Mouse (Mus musculus) CH12.LX (cell line): ENCODE measurements around the gene Npc1l1. TPM values are rescaled to one million over a fixed set of nuclear protein-coding genes. Genes with fewer than 3 reads are reported as not detected.
A peak's percentile ranks its signal among the peaks of the same experiment; 100 is the strongest.

Experiments used
- DNase-seq: peaks from one replicate; pipeline ENCODE4 v3.0.0-alpha.2; 2013; ENCODE audit errors: extremely low read depth
- H3K27ac ChIP-seq: 2 replicates; pipeline ENCODE4 v1.5.1; 2012; ENCODE audit warnings: low read depth, mild to moderate bottlenecking, control low read depth, moderate library complexity; ENCODE audit not compliant: insufficient read depth
- H3K27me3 ChIP-seq: replicated peaks from 2 replicates; pipeline ENCODE3; 2012; ENCODE audit warnings: inconsistent platforms
- H3K36me3 ChIP-seq, 2 experiments: replicated peaks in 1 of 2; 2 replicates each; pipeline versions ENCODE3 to v1.6.1; 2012; ENCODE audit warnings: inconsistent platforms in 1 of 2, low read length in 1 of 2, mild to moderate bottlenecking in 1 of 2, mixed read lengths in 1 of 2, moderate library complexity in 1 of 2; ENCODE audit not compliant: control insufficient read depth in 1 of 2, insufficient read depth in 1 of 2
- H3K4me1 ChIP-seq, 2 experiments: 2 replicates each; pipeline ENCODE4 v1.6.1; 2012; ENCODE audit warnings: inconsistent platforms in 1 of 2, moderate library complexity in 1 of 2; ENCODE audit not compliant: insufficient read depth in 2 of 2, control insufficient read depth in 1 of 2
- H3K4me2 ChIP-seq: 2 replicates; pipeline ENCODE4 v1.6.1; 2012; ENCODE audit warnings: low read depth, mild to moderate bottlenecking, control low read depth; ENCODE audit not compliant: poor library complexity, insufficient read depth, severe bottlenecking
- H3K4me3 ChIP-seq, 3 experiments: fragments of 150-350 bp in 1 of 3; sonication (generic) in 1 of 3; replicated peaks in 1 of 3; 2 replicates each; pipeline versions ENCODE3 to v1.5.1; 2011 to 2012; ENCODE audit warnings: low read depth in 2 of 3, low read length in 2 of 3, mild to moderate bottlenecking in 2 of 3, moderate library complexity in 2 of 3, control low read depth in 1 of 3, improper control_type of control experiment in 1 of 3, inconsistent platforms in 1 of 3, mixed read lengths in 1 of 3; ENCODE audit not compliant: poor library complexity in 1 of 3
- H3K79me2 ChIP-seq: replicated peaks from 2 replicates; pipeline ENCODE4 v1.6.1; 2012; ENCODE audit warnings: mild to moderate bottlenecking, moderate library complexity; ENCODE audit not compliant: control insufficient read depth, poor library complexity, insufficient read depth, severe bottlenecking; ENCODE audit errors: extremely low read depth
- H3K9ac ChIP-seq: 2 replicates; pipeline ENCODE4 v1.6.1; 2012; ENCODE audit warnings: low read depth, mild to moderate bottlenecking, control low read depth, moderate library complexity; ENCODE audit not compliant: insufficient read depth
- H3K9me3 ChIP-seq: replicated peaks from 2 replicates; pipeline ENCODE3; 2012; ENCODE audit warnings: low read length, inconsistent platforms, mixed read lengths
- BHLHE40 ChIP-seq: IDR thresholded peaks from 2 replicates; pipeline ENCODE4 v1.6.1; 2011; ENCODE audit warnings: mild to moderate bottlenecking, low read depth, low read length, improper control_type of control experiment
- CHD1 ChIP-seq: IDR thresholded peaks from 2 replicates; pipeline ENCODE4 v1.6.1; 2012; ENCODE audit warnings: low read depth, low read length, improper control_type of control experiment, inconsistent platforms
- CHD2 ChIP-seq: IDR thresholded peaks from 2 replicates; pipeline ENCODE4 v1.6.1; 2011; ENCODE audit warnings: low read length, improper control_type of control experiment
- CTCF ChIP-seq, 2 experiments: IDR thresholded peaks in 1 of 2; conservative IDR thresholded peaks in 1 of 2; 2 replicates each; pipeline ENCODE4 v1.5.1; 2011 to 2012; ENCODE audit warnings: low read depth in 2 of 2, low read length in 2 of 2, improper control_type of control experiment in 1 of 2, inconsistent platforms in 1 of 2, mild to moderate bottlenecking in 1 of 2, moderate library complexity in 1 of 2
- E2F4 ChIP-seq: IDR thresholded peaks from 2 replicates; pipeline ENCODE4 v1.6.1; 2011; ENCODE audit warnings: low read depth, low read length, improper control_type of control experiment; ENCODE audit not compliant: insufficient replicate concordance
- ETS1 ChIP-seq: conservative IDR thresholded peaks from 2 replicates; pipeline ENCODE4 v1.6.1; 2012; ENCODE audit warnings: low read depth, mild to moderate bottlenecking, inconsistent platforms, low read length, improper control_type of control experiment, moderate library complexity
- GABPA ChIP-seq: IDR thresholded peaks from 2 replicates; pipeline ENCODE4 v1.6.1; 2012; ENCODE audit warnings: low read depth, low read length, improper control_type of control experiment, inconsistent platforms; ENCODE audit not compliant: insufficient replicate concordance
- HCFC1 ChIP-seq: IDR thresholded peaks from 2 replicates; pipeline ENCODE4 v1.6.1; 2012; ENCODE audit warnings: low read depth, mild to moderate bottlenecking, inconsistent platforms, low read length, improper control_type of control experiment
- IRF4 ChIP-seq: IDR thresholded peaks from 2 replicates; pipeline ENCODE4 v1.6.1; 2014; ENCODE audit warnings: low read depth, mild to moderate bottlenecking, inconsistent platforms, low read length, improper control_type of control experiment
- JUN ChIP-seq: IDR thresholded peaks from 2 replicates; pipeline ENCODE4 v1.6.1; 2011; ENCODE audit warnings: low read depth, mild to moderate bottlenecking, low read length, improper control_type of control experiment, moderate library complexity; ENCODE audit not compliant: insufficient read depth
- MAFK ChIP-seq: IDR thresholded peaks from 2 replicates; pipeline ENCODE4 v1.6.1; 2011; ENCODE audit warnings: low read length, improper control_type of control experiment; ENCODE audit not compliant: insufficient replicate concordance
- MAX ChIP-seq: IDR thresholded peaks from 2 replicates; pipeline ENCODE4 v1.6.1; 2011; ENCODE audit warnings: low read length, improper control_type of control experiment
- MXI1 ChIP-seq: IDR thresholded peaks from 2 replicates; pipeline ENCODE4 v1.6.1; 2011; ENCODE audit warnings: mild to moderate bottlenecking, low read depth, low read length, improper control_type of control experiment
- MYC ChIP-seq: IDR thresholded peaks from 2 replicates; pipeline ENCODE4 v1.6.1; 2011; ENCODE audit warnings: low read depth, mild to moderate bottlenecking, improper control_type of control experiment, low read length
- NELFE ChIP-seq: IDR thresholded peaks from 2 replicates; pipeline ENCODE4 v1.6.1; 2011; ENCODE audit warnings: low read depth, low read length, improper control_type of control experiment
- POLR2AphosphoS2 ChIP-seq: IDR thresholded peaks from 2 replicates; pipeline ENCODE4 v1.6.1; 2011; ENCODE audit warnings: low read depth, low read length, improper control_type of control experiment
- RAD21 ChIP-seq: IDR thresholded peaks from 2 replicates; pipeline ENCODE4 v1.6.1; 2011; ENCODE audit warnings: low read depth, mild to moderate bottlenecking, low read length, improper control_type of control experiment, moderate library complexity
- RCOR1 ChIP-seq: conservative IDR thresholded peaks from 2 replicates; pipeline ENCODE4 v1.6.1; 2012; ENCODE audit warnings: low read depth, mild to moderate bottlenecking, inconsistent platforms, low read length, improper control_type of control experiment
- SMC3 ChIP-seq: IDR thresholded peaks from 2 replicates; pipeline ENCODE4 v1.6.1; 2011; ENCODE audit warnings: low read depth, low read length, improper control_type of control experiment
- TBP ChIP-seq: conservative IDR thresholded peaks from 2 replicates; pipeline ENCODE4 v1.6.1; 2011; ENCODE audit warnings: low read depth, low read length, improper control_type of control experiment
- UBTF ChIP-seq: IDR thresholded peaks from 2 replicates; pipeline ENCODE4 v1.6.1; 2012; ENCODE audit warnings: low read depth, mild to moderate bottlenecking, inconsistent platforms, low read length, improper control_type of control experiment, moderate library complexity
- USF1 ChIP-seq: IDR thresholded peaks from 2 replicates; pipeline ENCODE4 v1.6.1; 2014; ENCODE audit warnings: low read depth, mild to moderate bottlenecking, inconsistent platforms, low read length, improper control_type of control experiment
- ZC3H11A ChIP-seq: IDR thresholded peaks from 2 replicates; pipeline ENCODE4 v1.6.1; 2012; ENCODE audit warnings: low read depth, mild to moderate bottlenecking, inconsistent platforms, low read length, improper control_type of control experiment
- ZMIZ1 ChIP-seq: IDR thresholded peaks from 2 replicates; pipeline ENCODE4 v1.6.1; 2012; ENCODE audit warnings: low read depth, mild to moderate bottlenecking, inconsistent platforms, low read length, improper control_type of control experiment
- ZNF384 ChIP-seq: IDR thresholded peaks from 2 replicates; pipeline ENCODE4 v1.6.1; 2012; ENCODE audit warnings: low read depth, low read length, improper control_type of control experiment, inconsistent platforms
- dilution Hi-C: fragments of 300-500 bp; cut with MboI; formaldehyde crosslinking; loops from 2 replicates; pipeline ENCODE4 v1.14.3; 2020; ENCODE audit warnings: low sequenced_read_pairs; ENCODE audit not compliant: extremely low pct_unique_long_range_greater_than_20kb, extremely low pct_ligation_motif_present
- in situ Hi-C: fragments of 300-500 bp; cut with MboI; formaldehyde crosslinking; loops from 3 replicates; pipeline ENCODE4 v1.14.3; 2019; ENCODE audit warnings: low sequenced_read_pairs, low pct_ligation_motif_present, low pct_unique_long_range_greater_than_20kb, mixed read lengths
- polyA plus RNA-seq: library from polyadenylated mRNA; unstranded; fragments of >175 nt; gene quantifications from 2 replicates; pipeline ENCODE4 v1.2.1, GENCODE M21; 2012; ENCODE audit warnings: low read depth; ENCODE audit not compliant: insufficient read length
- total RNA-seq, 2 experiments: library from RNA; depleted of rRNA; stranded (reverse); fragments of 300-350 nt in 1 of 2; fragments of >200 nt in 1 of 2; gene quantifications; 2 replicates each; pipeline ENCODE4 v1.2.3; 2012 to 2014

Npc1l1 gene
- total and polyA plus RNA-seq, 3 experiments = 0.05 to 0.09 TPM; not detected in 1

- H3K9ac ChIP-seq = no peak overlapping the region
- TF ChIP-seq BHLHE40 (no peak), UBTF (no peak), TBP (no peak), RAD21 (peak; percentile 65), CHD2 (0 out of 2 replicates have a peak, but pooled peaks have one; percentile 23), GABPA (no peak), CTCF (conservative IDR thresholded peaks at IDR 0.05 in 1 of 2, IDR thresholded peaks at IDR 0.05 in 1 of 2; ENCODE audit: low read depth in 2 of 2, low read length in 2 of 2) (peak; percentile 89 to 100), MYC (peak; percentile 60; the same call in 1 of the 2 replicates), SMC3 (peak; percentile 83), HCFC1 (no peak), MAX (0 out of 2 replicates have a peak, but pooled peaks have one; percentile 13), ZMIZ1 (no peak), ETS1 (no peak), USF1 (no peak), ZNF384 (no peak), JUN (no peak), NELFE (peak; percentile 31; the same call in 1 of the 2 replicates), IRF4 (no peak), POLR2AphosphoS2 (no peak), CHD1 (no peak)
- TF ChIP-seq, all 38 proteins: peak for 7
- in situ Hi-C loops = loop anchor here (10.0 kb wide), 1 partner anchor 207 kb away; no protein-coding TSS in a partner anchor
- no peaks in the 10 kb centered on the region for H3K9me3 ChIP-seq
- no peaks in the 10 kb centered on the region for H3K27me3 ChIP-seq
- H3K27ac ChIP-seq = no peak overlapping the region
- no peak overlapping the region for H3K4me2 ChIP-seq
- dilution Hi-C loops = no loop called here
- H3K79me2 ChIP-seq = peaks cover 9% of the 10 kb centered on the region
- peaks cover 0 to 30% of the 10 kb centered on the region in 2 experiments; a peak in 2 of 4 replicates for H3K4me1 ChIP-seq
- H3K4me3 ChIP-seq = no peak overlapping the region
- DNase-seq = peak; percentile 88
- peaks cover 75 to 99% of the 10 kb centered on the region in 2 experiments for H3K36me3 ChIP-seq
These were observed 31.6 kb upstream of the Npc1l1 start for GRCm38 (mm10) chr11:6261434-6262082.

- Histone ChIP-seq H3K4me3 (no peak overlapping the region), H3K79me2 (no peaks in the 10 kb centered on the region), H3K36me3 (peaks cover 59 to 81% of the 10 kb centered on the region in 2 experiments), H3K27ac (no peak overlapping the region), H3K4me1 (peaks cover 0 to 9% of the 10 kb centered on the region in 2 experiments; a peak in 1 of 4 replicates), H3K4me2 (no peak overlapping the region), H3K9ac (no peak overlapping the region), H3K9me3 (no peaks in the 10 kb centered on the region), H3K27me3 (no peaks in the 10 kb centered on the region)
- TF ChIP-seq RCOR1 (no peak), MAFK (no peak), MXI1 (no peak), ZC3H11A (no peak), E2F4 (no peak), MAX (no peak), ZMIZ1 (no peak), JUN (no peak)
- in situ Hi-C loops (no loop called here), dilution Hi-C loops (no loop called here)
- DNase-seq = no peak
These were observed 29.5 kb upstream of the Npc1l1 start for GRCm38 (mm10) chr11:6259413-6259812.
